Mouse (Mus musculus) neural tube, postnatal 0 days (tissue): ENCODE measurements around the gene Tab2. TPM values are rescaled to one million over a fixed set of nuclear protein-coding genes. Genes with fewer than 3 reads are reported as not detected.

Experiments used
- polyA plus RNA-seq: library from polyadenylated mRNA; unstranded; fragments of >200 nt; fragmentation: Nextera tagmentation; extraction: Ambion mirVana; gene quantifications from 2 replicates; pipeline ENCODE4 v1.2.1, GENCODE M21; 2015

Gene Tab2
- polyA plus RNA-seq: 13.8 and 16.9 TPM in 2 replicates

DNA sequence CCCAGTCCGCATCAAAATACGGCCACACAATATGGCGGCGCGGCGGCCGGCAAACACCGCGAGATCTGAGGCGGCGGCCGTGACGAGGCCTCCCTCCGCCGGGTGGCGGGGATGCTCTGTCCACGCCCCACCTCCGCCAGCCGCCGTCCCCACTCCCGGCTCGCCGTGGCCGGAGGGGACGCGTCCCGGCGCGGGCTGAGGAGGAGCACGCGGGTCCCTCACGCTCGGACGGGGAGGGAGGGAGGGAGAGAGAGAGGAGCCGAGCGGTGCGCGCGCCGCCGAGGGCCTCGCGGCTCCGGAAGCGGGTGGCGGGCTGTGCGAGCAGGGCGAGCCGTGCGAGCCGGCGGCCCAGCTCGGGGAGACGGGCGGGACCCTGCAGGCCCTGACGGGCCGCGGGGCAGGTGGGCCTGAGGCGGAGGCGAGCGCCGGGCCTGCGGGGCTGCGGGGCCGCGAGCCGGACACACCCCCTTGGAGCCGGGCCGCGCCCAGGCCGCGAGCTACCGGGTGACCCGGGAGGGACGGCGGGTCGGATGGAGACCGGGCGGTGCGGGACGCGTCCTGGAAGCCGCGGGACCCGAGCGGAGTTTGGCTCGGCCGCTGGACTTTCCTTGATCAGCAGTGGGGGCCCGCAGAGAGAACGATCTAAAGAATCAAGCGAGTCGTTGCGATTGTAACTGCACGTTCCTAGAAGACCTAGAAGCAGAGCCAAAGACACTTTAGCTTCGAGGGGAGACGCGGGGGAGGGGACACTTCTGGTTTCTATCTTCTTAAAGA is at the start of gene Tab2:
TSS of gene Tab2 (minus strand) at position 3 of the 774 bp plus-strand sequence.

Other genes starting within 250 kb of the Tab2 start
- gene Katna1, start 230.2 kb downstream of the Tab2 start, polyA plus RNA-seq: 17.9 and 19.5 TPM in 2 replicates
- 68.8 and 82.3 TPM in 2 replicates for gene Ginm1, start 163.4 kb downstream of the Tab2 start, polyA plus RNA-seq
- 37.4 and 37.8 TPM in 2 replicates for gene Ppil4, start 163.3 kb downstream of the Tab2 start, polyA plus RNA-seq
- 0.14 and 0.28 TPM in 2 replicates for gene Zc3h12d, start 123.8 kb downstream of the Tab2 start, polyA plus RNA-seq